Mouse (Mus musculus) R1 (cell line): ENCODE data around the gene Cckbr.

Experiments used
- DNase-seq: peaks from one replicate; pipeline ENCODE4 v3.0.0-alpha.2; 2018; ENCODE audit warnings: low read depth, low spot score

Gene Cckbr

GRCm38 (mm10) chr7:105425424-105426043 lies at the start of gene Cckbr:
Gene Cckbr, plus strand, starts transcription at chr7:105425731.
- peak; percentile 64 for DNase-seq

- no peak for DNase-seq
Measured at GRCm38 (mm10) chr7:105380329-105380728, 45.2 kb upstream of the Cckbr start.

- no peak for DNase-seq
Measured at GRCm38 (mm10) chr7:105387696-105388095, 37.8 kb upstream of the Cckbr start.

GRCm38 (mm10) chr7:105390236-105390635 lies 35.3 kb upstream of the Cckbr start:
- no peak for DNase-seq

- no peak for DNase-seq
Measured at GRCm38 (mm10) chr7:105394606-105395005, 30.9 kb upstream of the Cckbr start.

- no peak for DNase-seq
Measured at GRCm38 (mm10) chr7:105395131-105395820, 30.3 kb upstream of the Cckbr start.

- DNase-seq: no peak
Measured at GRCm38 (mm10) chr7:105396126-105396525, 29.4 kb upstream of the Cckbr start.

- peak; percentile 69 for DNase-seq
Measured at GRCm38 (mm10) chr7:105399058-105399934, 26.2 kb upstream of the Cckbr start.

GRCm38 (mm10) chr7:105399935-105400624 lies 25.5 kb upstream of the Cckbr start, which contains the start of gene Fam160a2:
Gene Fam160a2, minus strand, starts transcription at chr7:105400054.
- DNase-seq: peak; percentile 99

GRCm38 (mm10) chr7:105404268-105404667 lies 21.3 kb upstream of the Cckbr start, which contains the start of gene Cnga4:
Gene Cnga4, plus strand, starts transcription at chr7:105404568.
- DNase-seq: no peak

GRCm38 (mm10) chr7:105406322-105406721 lies 19.2 kb upstream of the Cckbr start:
- no peak for DNase-seq

- peak; percentile 66 for DNase-seq
Measured at GRCm38 (mm10) chr7:105411874-105412632, 13.5 kb upstream of the Cckbr start.

GRCm38 (mm10) chr7:105414385-105414784 lies 11.1 kb upstream of the Cckbr start:
- no peak for DNase-seq

GRCm38 (mm10) chr7:105416529-105416928 lies 9.0 kb upstream of the Cckbr start:
- no peak for DNase-seq

GRCm38 (mm10) chr7:105418106-105418505 lies 7.4 kb upstream of the Cckbr start:
- DNase-seq: no peak

- DNase-seq: no peak
Measured at GRCm38 (mm10) chr7:105420903-105421302, 4.6 kb upstream of the Cckbr start.

GRCm38 (mm10) chr7:105424368-105424767 lies 1.2 kb upstream of the Cckbr start:
- DNase-seq: no peak

GRCm38 (mm10) chr7:105426051-105426450 lies 520 bp downstream of the Cckbr start:
- DNase-seq: no peak

- no peak for DNase-seq
Measured at GRCm38 (mm10) chr7:105432058-105432457, 6.5 kb downstream of the Cckbr start.

- peak; percentile 27 for DNase-seq
Measured at GRCm38 (mm10) chr7:105433859-105434258, 8.3 kb downstream of the Cckbr start.

GRCm38 (mm10) chr7:105434798-105435197 lies 9.3 kb downstream of the Cckbr start:
- DNase-seq: peak; percentile 50
